Mouse (Mus musculus): ENCODE measurements around the gene Ssbp3. TPM values are rescaled to one million over a fixed set of nuclear protein-coding genes. Genes with fewer than 3 reads are reported as not detected.

Gene Ssbp3
- polyA plus RNA-seq, 1 experiment from 2014 or later: 112 TPM

DNA sequence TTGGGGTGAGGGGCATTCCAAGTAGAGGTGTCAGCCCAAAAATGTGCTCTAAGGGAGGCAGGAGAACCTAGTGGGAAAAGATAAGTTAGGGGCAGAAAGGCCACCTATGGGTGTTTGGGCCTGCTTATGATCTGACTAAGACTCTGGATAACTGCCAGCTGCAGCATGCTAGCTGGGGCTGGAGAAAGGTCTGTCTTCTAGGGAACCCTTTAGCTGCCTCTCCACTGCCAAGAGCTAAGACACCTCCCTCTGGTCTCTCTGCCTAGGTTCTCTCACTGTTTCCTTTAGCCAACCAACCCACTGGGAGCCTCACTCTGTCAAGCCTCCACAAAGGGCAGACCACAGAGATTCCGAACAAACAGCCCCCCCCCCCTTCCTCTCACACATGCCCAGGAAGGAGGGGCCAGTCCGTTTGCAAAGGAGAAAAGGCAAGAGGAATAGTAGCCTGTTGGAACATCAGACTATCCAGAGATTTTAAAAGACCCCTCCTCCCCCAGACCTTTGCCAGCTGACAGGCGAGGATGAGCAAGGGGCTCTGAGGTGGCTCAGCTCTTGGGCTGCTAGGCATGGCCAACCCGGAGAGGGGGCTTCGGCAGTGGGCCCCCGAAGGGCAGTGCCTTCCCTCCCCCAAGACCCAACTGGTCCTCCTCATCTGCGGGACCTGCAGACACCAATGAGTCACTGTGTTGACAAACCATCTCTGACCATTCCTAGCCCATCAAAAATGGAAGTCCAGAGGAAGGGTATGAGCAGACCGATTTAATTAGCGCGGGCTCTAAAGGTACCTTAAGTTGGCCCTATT, 1.4 kb upstream of the Ssbp3 start:
- H3K4me2 ChIP-seq: peak overlapping the region; percentile 69
- H3K4me3 ChIP-seq: peak overlapping the region; percentile 100
- peaks cover 48% of the 10 kb centered on the region for H3K4me1 ChIP-seq
- H3K27ac ChIP-seq: peak overlapping the region; percentile 99
- no peaks in the 10 kb centered on the region; the same call in 1 of the 2 replicates for H3K36me3 ChIP-seq
- ATAC-seq (ENCODE audit: insufficient number of reproducible peaks, low FRiP score, low TSS enrichment, low read depth): 0 out of 2 replicates have a peak, but pooled peaks have one; percentile 8
- H3K9ac ChIP-seq: peak overlapping the region; percentile 14; the same call in 1 of the 2 replicates
- no peaks in the 10 kb centered on the region for H3K27me3 ChIP-seq
- H3K9me3 ChIP-seq: no peaks in the 10 kb centered on the region
- 1% methylated on average over 10 of the region's 10 CpGs for WGBS

GRCm38 (mm10) chr4:106909797-106910196, 704 bp upstream of the Ssbp3 start:
- Histone ChIP-seq H3K4me2 (peak overlapping the region; percentile 69), H3K27me3 (no peaks in the 10 kb centered on the region)

GRCm38 (mm10) chr4:106911246-106911801, 823 bp downstream of the Ssbp3 start:
- H3K27ac ChIP-seq: peak overlapping the region; percentile 99
- H3K27me3 ChIP-seq: no peaks in the 10 kb centered on the region
- H3K9ac ChIP-seq: peak overlapping the region; percentile 100
- peak overlapping the region; percentile 69 for H3K4me2 ChIP-seq
- ATAC-seq (ENCODE audit: insufficient number of reproducible peaks, low FRiP score, low TSS enrichment, low read depth): peak; percentile 84
- H3K9me3 ChIP-seq: no peaks in the 10 kb centered on the region
- under 1% methylated on average over 73 of the region's 89 CpGs for WGBS
- peaks cover 62% of the 10 kb centered on the region for H3K4me1 ChIP-seq
- H3K36me3 ChIP-seq: peaks cover 10% of the 10 kb centered on the region
- H3K4me3 ChIP-seq: peak overlapping the region; percentile 100

More at GRCm38 (mm10) chr4:106909797-106910196, 704 bp upstream of the Ssbp3 start:
- H3K4me3 ChIP-seq: peak overlapping the region; percentile 100
- peak overlapping the region; percentile 99 for H3K27ac ChIP-seq
- H3K9me3 ChIP-seq: no peaks in the 10 kb centered on the region
- peaks cover 2% of the 10 kb centered on the region for H3K36me3 ChIP-seq
- under 1% methylated on average over 6 of the region's 6 CpGs for WGBS
- peaks cover 54% of the 10 kb centered on the region for H3K4me1 ChIP-seq
- no peak overlapping the region for H3K9ac ChIP-seq
- no peak for ATAC-seq (ENCODE audit: insufficient number of reproducible peaks, low FRiP score, low TSS enrichment, low read depth)

DNA sequence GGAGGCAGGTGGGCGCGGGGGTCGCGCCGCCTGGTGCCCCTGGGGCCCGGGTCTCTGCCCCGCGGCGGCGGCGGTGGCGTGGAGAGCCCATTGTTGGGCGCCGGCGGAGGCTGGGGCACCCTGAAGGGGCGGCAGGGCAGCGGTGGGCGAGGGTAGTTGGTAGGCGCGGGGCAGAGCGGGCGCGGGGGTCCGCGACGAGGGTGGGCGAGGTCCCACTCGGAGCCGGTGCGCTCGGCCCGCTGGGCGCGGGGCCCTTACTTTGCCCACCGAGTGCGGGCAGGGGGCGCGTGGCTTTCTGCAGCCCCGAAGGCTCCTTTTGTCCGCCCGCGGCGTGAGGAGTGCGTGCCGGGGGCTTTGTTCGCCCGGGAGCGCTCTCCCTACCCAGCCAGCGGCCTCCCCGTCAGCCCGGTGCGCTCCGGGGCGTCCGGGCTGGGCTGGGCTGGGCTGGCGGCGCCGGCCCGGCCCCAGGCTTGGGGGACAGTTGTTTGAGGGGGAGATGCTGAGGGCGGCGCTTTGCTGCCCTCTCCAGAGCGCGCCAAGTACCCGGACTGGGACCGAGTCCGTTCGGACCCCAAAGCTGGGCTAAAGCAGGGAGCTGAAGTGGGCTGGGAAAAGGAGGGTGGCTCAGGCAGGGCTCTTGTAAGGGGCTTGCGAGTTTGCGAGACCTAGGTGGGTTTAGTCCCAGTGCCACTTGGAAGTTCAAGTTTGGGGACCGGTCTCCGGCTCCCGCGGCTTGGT, 1.6 kb downstream of the Ssbp3 start:
- Histone ChIP-seq H3K36me3 (peaks cover 18% of the 10 kb centered on the region), H3K9me3 (no peaks in the 10 kb centered on the region), H3K4me3 (peak overlapping the region; percentile 100), H3K4me1 (peaks cover 57% of the 10 kb centered on the region), H3K4me2 (peak overlapping the region; percentile 69), H3K27me3 (no peaks in the 10 kb centered on the region), H3K9ac (peak overlapping the region; percentile 100), H3K27ac (peak overlapping the region; percentile 99)
- under 1% methylated on average over 55 of the region's 73 CpGs for WGBS
- ATAC-seq (ENCODE audit: insufficient number of reproducible peaks, low FRiP score, low TSS enrichment, low read depth): no peak

GRCm38 (mm10) chr4:106912689-106913041, 2.2 kb downstream of the Ssbp3 start:
- peak overlapping the region; percentile 100 for H3K4me3 ChIP-seq
- H3K36me3 ChIP-seq: peaks cover 24% of the 10 kb centered on the region
- H3K27ac ChIP-seq: peak overlapping the region; percentile 99
- peak overlapping the region; percentile 69 for H3K4me2 ChIP-seq
- H3K9me3 ChIP-seq: no peaks in the 10 kb centered on the region
- no peak for ATAC-seq (ENCODE audit: insufficient number of reproducible peaks, low FRiP score, low TSS enrichment, low read depth)
- H3K4me1 ChIP-seq: peaks cover 52% of the 10 kb centered on the region
- H3K9ac ChIP-seq: peak overlapping the region; percentile 100
- 0% methylated on average over 6 of the region's 6 CpGs for WGBS
- H3K27me3 ChIP-seq: no peaks in the 10 kb centered on the region

DNA sequence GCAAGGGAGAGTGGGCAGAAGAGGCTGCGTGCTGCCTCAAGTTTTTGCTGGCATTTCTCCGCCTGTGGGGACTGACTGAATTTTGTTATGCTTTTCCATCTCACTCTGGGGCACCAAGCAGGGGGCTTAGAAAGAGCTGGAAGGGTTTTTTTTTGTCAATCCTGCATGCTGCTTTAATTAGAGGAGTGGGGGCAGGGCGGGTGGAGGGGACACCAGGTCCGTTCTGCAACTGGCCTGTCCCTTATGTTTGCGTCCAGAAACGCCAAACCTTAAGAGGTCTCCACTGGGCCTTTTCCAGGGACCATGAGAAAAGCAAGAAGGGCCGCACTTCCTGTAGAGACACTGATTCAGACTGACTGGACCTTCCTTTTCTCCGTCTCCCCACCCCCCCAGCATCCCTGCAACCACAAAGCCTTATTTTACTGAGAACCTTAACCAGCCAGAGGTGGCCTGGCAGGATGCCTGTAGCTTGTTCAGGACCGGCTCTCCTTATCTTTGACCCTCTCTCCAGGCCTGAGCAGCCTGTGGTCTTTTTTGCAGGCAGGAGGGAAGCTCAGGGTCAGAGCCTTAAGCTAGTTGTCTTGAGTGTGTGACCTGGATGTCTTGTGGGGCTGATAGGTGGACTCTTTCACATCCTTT, 3.0 kb downstream of the Ssbp3 start:
- peak overlapping the region; percentile 100 for H3K9ac ChIP-seq
- no peaks in the 10 kb centered on the region for H3K27me3 ChIP-seq
- peaks cover 31% of the 10 kb centered on the region for H3K36me3 ChIP-seq
- 15% methylated on average over 9 of the region's 9 CpGs for WGBS
- H3K27ac ChIP-seq: peak overlapping the region; percentile 68
- H3K4me1 ChIP-seq: peaks cover 43% of the 10 kb centered on the region
- H3K4me2 ChIP-seq: peak overlapping the region; percentile 69
- H3K9me3 ChIP-seq: no peaks in the 10 kb centered on the region
- H3K4me3 ChIP-seq: peak overlapping the region; percentile 100
- ATAC-seq (ENCODE audit: insufficient number of reproducible peaks, low FRiP score, low TSS enrichment, low read depth): no peak

- peaks cover 47% of the 10 kb centered on the region for H3K36me3 ChIP-seq
- ATAC-seq (ENCODE audit: insufficient number of reproducible peaks, low FRiP score, low TSS enrichment, low read depth): no peak
- H3K9ac ChIP-seq: no peak overlapping the region
- no peaks in the 10 kb centered on the region for H3K9me3 ChIP-seq
- no peaks in the 10 kb centered on the region for H3K27me3 ChIP-seq
- no peak overlapping the region for H3K4me2 ChIP-seq
- H3K4me1 ChIP-seq: peaks cover 38% of the 10 kb centered on the region
- 56% methylated on average over 8 of the region's 8 CpGs for WGBS
- no peak overlapping the region for H3K27ac ChIP-seq
- 0 out of 2 replicates have a peak overlapping the region, but pooled peaks have one; percentile 0 for H3K4me3 ChIP-seq
Observed at GRCm38 (mm10) chr4:106915265-106915664, 4.8 kb downstream of the Ssbp3 start.

DNA sequence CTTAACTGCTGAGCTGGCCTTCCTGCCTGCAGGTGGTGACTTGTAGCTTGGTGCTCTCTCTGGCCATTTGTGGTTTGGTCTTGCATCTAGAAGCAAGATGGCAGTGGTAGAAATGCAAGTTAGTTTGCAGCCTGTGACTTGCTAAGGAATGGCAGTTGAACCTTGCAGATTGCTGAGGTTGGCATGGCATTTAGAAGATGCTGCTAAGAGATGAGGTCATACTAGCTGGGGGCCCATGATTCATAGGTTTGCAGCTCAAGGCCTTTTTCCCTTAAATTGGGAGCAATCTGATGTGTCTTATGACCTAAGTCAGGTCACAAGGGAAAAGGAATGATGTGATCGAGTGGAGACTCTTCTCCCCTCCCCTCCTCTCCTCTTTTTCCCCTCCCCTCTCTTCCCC, 7.8 kb downstream of the Ssbp3 start:
- Histone ChIP-seq H3K27ac (no peak overlapping the region), H3K9ac (no peak overlapping the region), H3K4me3 (no peak overlapping the region), H3K27me3 (no peaks in the 10 kb centered on the region), H3K4me1 (peaks cover 54% of the 10 kb centered on the region), H3K9me3 (no peaks in the 10 kb centered on the region), H3K36me3 (peaks cover 73% of the 10 kb centered on the region), H3K4me2 (no peak overlapping the region)
- ATAC-seq (ENCODE audit: insufficient number of reproducible peaks, low FRiP score, low TSS enrichment, low read depth): no peak
- 53% methylated on average over 1 of the region's 1 CpGs for WGBS

DNA sequence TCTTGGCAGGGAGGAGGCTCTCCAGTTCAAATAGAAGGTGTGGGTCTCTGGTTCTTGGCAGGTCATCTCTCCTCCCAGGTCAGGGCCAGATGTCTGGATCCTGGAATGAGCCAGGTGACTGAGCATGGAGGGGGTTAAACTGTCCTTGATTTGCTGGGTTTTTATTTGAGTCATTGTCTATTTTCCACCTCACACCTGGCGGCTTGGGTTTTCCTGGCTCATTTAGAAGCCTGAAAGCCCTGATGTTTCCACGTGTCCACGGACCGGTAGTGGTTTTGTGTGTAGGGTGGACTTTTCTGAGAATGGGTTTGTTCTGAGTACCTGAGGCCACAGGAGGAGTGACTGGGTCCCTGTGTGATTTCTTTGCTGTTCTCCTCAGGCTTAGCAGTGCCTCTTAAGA, 9.6 kb downstream of the Ssbp3 start:
- no peak overlapping the region for H3K9ac ChIP-seq
- H3K4me2 ChIP-seq: no peak overlapping the region
- 63% methylated on average over 4 of the region's 4 CpGs for WGBS
- ATAC-seq (ENCODE audit: insufficient number of reproducible peaks, low FRiP score, low TSS enrichment, low read depth): no peak
- H3K4me1 ChIP-seq: peaks cover 35% of the 10 kb centered on the region
- peaks cover 89% of the 10 kb centered on the region for H3K36me3 ChIP-seq
- no peak overlapping the region for H3K4me3 ChIP-seq
- H3K27ac ChIP-seq: no peak overlapping the region
- H3K27me3 ChIP-seq: no peaks in the 10 kb centered on the region
- H3K9me3 ChIP-seq: no peaks in the 10 kb centered on the region

DNA sequence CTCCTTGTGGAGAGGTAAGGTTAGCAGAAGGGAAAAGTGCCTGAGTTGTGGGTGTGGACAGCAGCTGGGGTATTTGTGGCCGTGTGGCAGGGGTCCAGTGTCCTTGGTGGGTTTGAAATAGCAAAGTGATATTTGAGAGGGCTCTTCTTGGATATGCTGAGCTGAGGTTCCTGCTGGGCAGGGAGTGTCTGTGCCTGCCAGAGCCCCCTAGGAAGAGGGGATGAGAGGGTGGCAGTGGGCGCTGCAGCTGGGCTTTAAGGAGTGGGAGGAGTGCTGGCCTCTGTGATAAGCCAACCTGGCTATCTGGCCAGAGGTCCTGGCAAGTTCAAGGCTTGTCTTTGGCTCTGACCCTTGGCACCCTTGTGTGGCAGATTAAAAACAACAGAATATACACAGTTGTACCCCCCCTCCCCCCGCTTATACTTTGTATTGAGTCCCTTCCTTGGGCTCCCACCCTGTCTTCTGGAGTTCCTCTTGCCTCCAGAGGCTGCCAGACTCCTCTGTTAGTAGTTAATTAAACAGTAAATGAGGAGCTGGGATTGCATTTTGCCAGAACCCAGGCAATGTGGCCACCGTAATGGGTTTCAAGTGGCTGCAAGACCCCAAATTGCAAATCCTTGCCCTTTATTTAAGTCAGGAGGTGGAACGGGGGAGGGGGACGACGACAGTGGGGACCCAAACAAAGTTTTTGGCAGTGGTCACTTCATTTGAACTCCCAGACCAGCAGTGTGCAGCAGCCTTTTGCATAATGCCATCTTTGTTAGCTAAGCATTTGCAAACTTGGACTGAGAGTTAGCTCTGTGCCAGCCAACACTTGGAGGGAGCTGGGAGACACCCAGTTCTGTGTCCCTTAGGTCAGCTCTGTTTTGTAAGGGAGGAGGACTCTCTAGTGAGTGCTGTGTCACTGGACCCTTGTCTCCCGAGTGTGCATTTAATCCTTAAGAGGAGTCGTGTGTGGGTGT, 11.2 kb downstream of the Ssbp3 start:
- no peaks in the 10 kb centered on the region for H3K27me3 ChIP-seq
- H3K4me2 ChIP-seq: no peak overlapping the region
- H3K36me3 ChIP-seq: peaks cover 90% of the 10 kb centered on the region
- peak overlapping the region; percentile 30 for H3K27ac ChIP-seq
- H3K9me3 ChIP-seq: no peaks in the 10 kb centered on the region
- no peak overlapping the region for H3K4me3 ChIP-seq
- peaks cover 34% of the 10 kb centered on the region for H3K4me1 ChIP-seq
- 55% methylated on average over 9 of the region's 9 CpGs for WGBS
- no peak for ATAC-seq (ENCODE audit: insufficient number of reproducible peaks, low FRiP score, low TSS enrichment, low read depth)
- H3K9ac ChIP-seq: no peak overlapping the region

GRCm38 (mm10) chr4:106922919-106923318, 12.4 kb downstream of the Ssbp3 start:
- Histone ChIP-seq H3K27ac (no peak overlapping the region), H3K4me3 (no peak overlapping the region), H3K4me2 (no peak overlapping the region), H3K4me1 (peaks cover 34% of the 10 kb centered on the region), H3K9ac (no peak overlapping the region), H3K9me3 (no peaks in the 10 kb centered on the region), H3K36me3 (peaks cover 84% of the 10 kb centered on the region), H3K27me3 (no peaks in the 10 kb centered on the region)
- ATAC-seq (ENCODE audit: insufficient number of reproducible peaks, low FRiP score, low TSS enrichment, low read depth): no peak
- WGBS: 82% methylated on average over 3 of the region's 3 CpGs

All from limb, embryonic 15.5 days (tissue).